Mouse (Mus musculus) liver, embryonic 16.5 days (tissue): ENCODE measurements around the gene Nppc. TPM values are rescaled to one million over a fixed set of nuclear protein-coding genes. Genes with fewer than 3 reads are reported as not detected.

ENCODE experiments used
- ATAC-seq: fragments of 200-750 bp; cut with Nextera tagmentation; 2 replicates; pipeline ENCODE4 v1.8.0; 2017; ENCODE audit warnings: low read depth, mild to moderate bottlenecking, moderate number of reproducible peaks, moderate library complexity
- H3K27ac ChIP-seq: fragments of 300-500 bp; sonication (generic); 2 replicates; pipeline ENCODE4 v1.5.1; 2014; ENCODE audit warnings: mild to moderate bottlenecking, low read length
- H3K27me3 ChIP-seq: fragments of 300-500 bp; sonication (generic); 2 replicates; pipeline ENCODE4 v1.6.1; 2014; ENCODE audit warnings: low read depth, low read length, mixed read lengths; ENCODE audit not compliant: control insufficient read depth, insufficient read depth
- H3K36me3 ChIP-seq: fragments of 300-500 bp; sonication (generic); 2 replicates; pipeline ENCODE4 v1.6.1; 2014; ENCODE audit warnings: mild to moderate bottlenecking; ENCODE audit not compliant: control insufficient read depth, insufficient read depth
- H3K4me1 ChIP-seq: fragments of 300-500 bp; sonication (generic); 2 replicates; pipeline ENCODE4 v1.6.1; 2014; ENCODE audit warnings: low read depth, low read length, mixed read lengths; ENCODE audit not compliant: control insufficient read depth
- H3K4me2 ChIP-seq: fragments of 300-500 bp; sonication (generic); 2 replicates; pipeline ENCODE4 v1.6.1; 2014; ENCODE audit warnings: low read depth, low read length, mixed read lengths
- H3K4me3 ChIP-seq: fragments of 300-500 bp; sonication (generic); 2 replicates; pipeline ENCODE4 v1.5.1; 2014; ENCODE audit warnings: low read depth, mild to moderate bottlenecking, low read length
- H3K9ac ChIP-seq: fragments of 300-500 bp; sonication (generic); 2 replicates; pipeline ENCODE4 v1.6.1; 2014; ENCODE audit warnings: low read depth, low read length
- H3K9me3 ChIP-seq: fragments of 300-500 bp; sonication (generic); replicated peaks from 2 replicates; pipeline ENCODE4 v1.6.1; 2016; ENCODE audit warnings: low read length; ENCODE audit not compliant: control insufficient read depth
- WGBS: fragments of 180-500 bp; shearing (Covaris S2); extraction: QIAGEN DNeasy Blood & Tissue Kit; methylation state at CpG from one replicate; pipeline ENCODE4 v1.1.7; 2014; ENCODE audit not compliant: insufficient replicate concordance; 5-methylcytosine and 5-hydroxymethylcytosine counted together
- microRNA-seq: library from miRNA; unstranded; fragments of <30 nt; microRNA quantifications from one replicate; pipeline ENCODE4, GENCODE M21; 2016
- polyA plus RNA-seq: library from polyadenylated mRNA; unstranded; fragments of >200 nt; fragmentation: Nextera tagmentation; extraction: Ambion mirVana; gene quantifications from 2 replicates; pipeline ENCODE4 v1.2.1, GENCODE M21; 2015

Gene Nppc
- polyA plus RNA-seq, 1 experiment from 2014 or later: not detected

GRCm38 (mm10) chr1:86618454-86619125 lies 51.8 kb downstream of the Nppc start:
- 44% methylated on average over 10 of the region's 10 CpGs for WGBS
- no peaks in the 10 kb centered on the region for H3K27me3 ChIP-seq
- H3K9ac ChIP-seq: no peak overlapping the region
- peak; percentile 64 for ATAC-seq
- no peak overlapping the region for H3K27ac ChIP-seq
- H3K36me3 ChIP-seq: no peaks in the 10 kb centered on the region
- H3K4me1 ChIP-seq: no peaks in the 10 kb centered on the region
- no peaks in the 10 kb centered on the region for H3K9me3 ChIP-seq
- H3K4me3 ChIP-seq: no peak overlapping the region
- no peak overlapping the region for H3K4me2 ChIP-seq

Small RNA genes within 50 kb of the gene (microRNA-seq; reads per million reads assigned to microRNA genes)
- gene Gm22955: not detected

Other genes with a start within 250 kb of the Nppc start
- not detected in 2 replicates for gene Nmur1, start 244.3 kb downstream of the Nppc start, polyA plus RNA-seq
- not detected in 2 replicates for gene Tex44, start 244.2 kb downstream of the Nppc start, polyA plus RNA-seq
- 500 and 746 TPM in 2 replicates for gene Ptma, start 143.8 kb downstream of the Nppc start, polyA plus RNA-seq
- 20.2 and 21.7 TPM in 2 replicates for gene Pde6d, start 87.9 kb downstream of the Nppc start, polyA plus RNA-seq
- gene Cops7b, start 87.7 kb downstream of the Nppc start, polyA plus RNA-seq: 11.6 and 11.8 TPM in 2 replicates
- gene Dis3l2, start 33.2 kb upstream of the Nppc start, polyA plus RNA-seq: 8.6 and 9.2 TPM in 2 replicates